Mouse (Mus musculus): ENCODE measurements around the gene Psmf1. TPM values are rescaled to one million over a fixed set of nuclear protein-coding genes. Genes with fewer than 3 reads are reported as not detected.
A peak's percentile ranks its signal among the peaks of the same experiment; 100 is the strongest.

Psmf1 gene
- total RNA-seq (2022): 10 to 100 TPM; 15.4 to 17.7 (median 16.8) TPM

- no peak for DNase-seq (ENCODE audit: low spot score in 2 of 2)
Measured at GRCm38 (mm10) chr2:151743845-151744244, at the start of gene Psmf1. TSS of gene Psmf1 (minus strand) at chr2:151744186.

DNA sequence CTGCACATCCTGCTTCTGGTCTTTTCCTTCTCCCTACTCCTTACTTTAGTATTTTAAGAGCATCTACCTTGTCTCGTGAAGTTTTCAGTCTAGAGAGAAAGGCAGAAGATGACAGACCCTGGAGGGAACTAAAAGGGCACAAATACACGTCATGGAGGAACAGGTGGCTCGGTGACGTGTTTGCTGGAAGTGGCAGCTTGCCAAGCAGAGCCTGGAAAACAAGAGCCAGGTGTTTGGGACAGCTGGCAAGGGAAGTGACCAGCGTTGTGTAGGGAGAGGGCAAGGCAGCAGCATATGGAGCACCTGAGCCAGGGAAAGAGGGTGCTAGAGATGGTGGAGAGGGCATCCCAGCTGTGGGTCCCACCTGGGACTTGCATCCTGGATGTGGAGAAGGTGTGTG, 47.2 kb upstream of the Psmf1 start:
- no peak for DNase-seq (ENCODE audit: low spot score in 2 of 2)

DNA sequence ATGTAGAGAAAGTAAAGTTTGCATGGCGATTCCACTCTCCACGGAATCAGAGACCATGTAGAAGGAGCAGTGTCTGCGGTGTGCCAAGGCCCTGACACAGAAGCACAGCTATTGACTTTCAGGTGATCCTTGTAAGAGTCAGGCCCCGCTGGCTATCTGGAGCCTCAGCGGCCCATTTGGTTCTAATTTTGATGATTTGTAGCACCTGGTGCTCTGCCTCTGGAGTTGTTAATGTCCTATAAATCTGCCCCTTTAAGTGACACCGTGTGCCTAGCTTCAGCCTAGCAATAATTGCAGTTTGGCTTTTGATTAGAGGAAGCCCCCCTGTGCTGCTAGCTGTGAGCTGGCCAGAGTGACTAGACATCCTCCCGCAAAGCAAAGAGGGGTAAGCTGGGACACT, 46.2 kb upstream of the Psmf1 start:
- no peak for DNase-seq (ENCODE audit: low spot score in 2 of 2)

DNA sequence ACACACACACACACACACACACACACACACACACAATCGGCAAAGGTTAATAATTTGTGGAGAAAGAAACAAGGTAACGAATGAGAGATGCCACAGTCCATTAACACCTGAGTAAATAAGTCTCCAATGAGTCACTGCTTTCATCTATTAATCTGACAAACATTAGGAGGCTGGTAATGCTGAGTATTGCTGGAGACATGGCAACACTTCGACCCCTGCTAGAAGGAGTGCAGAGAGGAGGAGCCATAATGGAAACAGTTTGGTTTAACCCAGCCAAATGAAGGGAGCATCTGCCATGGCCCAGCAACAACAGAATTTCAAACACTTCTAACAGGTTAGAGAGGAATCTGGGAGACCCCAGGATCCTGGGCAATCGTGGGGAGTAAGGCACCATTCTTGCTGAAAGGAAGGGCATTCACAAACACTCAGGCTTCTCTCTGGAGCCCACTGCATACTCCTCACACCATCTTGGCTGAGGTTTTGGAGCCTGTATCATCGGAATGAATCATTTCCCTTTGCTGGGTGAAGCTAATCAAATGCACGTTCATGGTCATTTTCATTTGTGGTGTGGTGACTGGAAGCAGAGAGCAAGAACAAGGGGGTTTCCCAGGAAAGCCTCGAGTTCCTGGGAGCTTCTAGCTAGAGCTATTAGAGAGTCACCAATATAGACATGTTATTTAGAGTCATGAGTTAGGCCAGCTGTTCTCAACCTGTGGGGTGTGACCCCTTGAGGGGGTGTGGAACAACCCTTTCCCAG, 44.4 kb upstream of the Psmf1 start:
- DNase-seq (ENCODE audit: low spot score in 2 of 2): no peak

DNA sequence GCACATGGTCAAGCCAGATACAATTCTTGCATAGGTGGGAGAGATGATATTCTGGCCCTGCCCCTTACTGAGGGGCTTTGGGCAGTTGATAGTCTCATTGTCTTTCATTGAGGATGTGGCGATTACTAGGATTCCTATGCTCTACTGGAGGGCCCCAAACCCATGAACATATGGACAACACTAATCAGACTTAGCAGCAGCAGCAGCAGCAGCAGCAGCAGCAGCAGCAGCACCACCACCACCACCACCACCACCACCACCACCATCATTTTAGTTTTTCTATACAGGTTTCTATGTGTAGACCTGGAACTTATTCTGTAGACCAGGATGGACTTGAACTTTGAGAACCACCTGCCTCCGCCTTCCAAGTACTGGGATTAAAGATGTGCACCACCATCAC, 39.5 kb upstream of the Psmf1 start:
- no peak for DNase-seq (ENCODE audit: low spot score in 2 of 2)

- DNase-seq (ENCODE audit: low spot score in 2 of 2): no peak
Measured at GRCm38 (mm10) chr2:151777366-151777765, 33.4 kb upstream of the Psmf1 start.

- DNase-seq (ENCODE audit: low spot score in 2 of 2): no peak
Measured at GRCm38 (mm10) chr2:151773476-151773875, 29.5 kb upstream of the Psmf1 start.

DNA sequence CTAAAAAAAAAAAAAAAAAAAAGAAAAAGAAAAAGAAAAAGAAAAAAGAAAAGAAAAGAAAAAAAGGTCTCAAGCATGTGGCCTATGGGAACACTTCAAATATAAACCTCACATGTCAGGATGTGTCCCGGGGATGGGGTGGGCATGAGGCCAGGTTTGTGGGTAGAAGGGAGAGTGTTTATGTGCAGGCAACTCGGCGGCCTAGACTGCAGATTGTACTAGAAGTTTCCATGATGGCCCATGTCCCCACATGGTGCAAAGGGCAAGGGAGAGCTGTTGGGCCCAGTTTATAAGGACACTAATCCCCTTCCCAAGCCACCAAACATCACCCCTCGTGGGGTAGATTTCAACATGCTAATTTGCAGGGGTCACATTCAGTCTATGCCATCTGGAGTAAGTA, 28.2 kb upstream of the Psmf1 start:
- no peak for DNase-seq (ENCODE audit: low spot score in 2 of 2)

- DNase-seq (ENCODE audit: low spot score in 2 of 2): no peak
Measured at GRCm38 (mm10) chr2:151764557-151764956, 20.6 kb upstream of the Psmf1 start.

DNA sequence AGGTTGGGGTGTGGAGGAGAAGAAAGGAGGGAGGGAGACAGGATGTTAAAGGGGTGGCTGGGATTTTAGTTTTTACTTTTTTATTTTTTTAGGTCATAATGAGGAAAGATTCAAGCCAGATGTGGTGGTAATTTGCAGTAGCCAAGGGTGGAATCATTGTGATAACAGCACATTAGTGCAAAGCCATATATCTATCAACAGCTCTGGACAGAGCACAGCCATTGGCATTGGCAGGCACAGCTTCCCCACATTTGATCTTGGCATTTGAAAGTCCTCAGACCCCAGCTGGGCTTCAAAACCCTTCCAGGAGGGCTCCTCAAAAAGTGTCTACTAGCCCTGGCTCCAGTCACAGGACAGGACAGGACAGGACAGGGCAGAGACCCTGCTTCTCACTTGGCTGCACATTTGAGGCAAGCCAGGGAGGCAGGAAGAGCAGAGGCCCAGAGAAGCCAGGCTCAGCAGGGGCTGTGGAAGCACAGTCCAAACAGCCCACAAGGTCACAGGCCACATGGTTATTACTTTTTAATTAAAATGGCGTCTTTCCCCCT, 14.9 kb upstream of the Psmf1 start:
- no peak for DNase-seq (ENCODE audit: low spot score in 2 of 2)

DNA sequence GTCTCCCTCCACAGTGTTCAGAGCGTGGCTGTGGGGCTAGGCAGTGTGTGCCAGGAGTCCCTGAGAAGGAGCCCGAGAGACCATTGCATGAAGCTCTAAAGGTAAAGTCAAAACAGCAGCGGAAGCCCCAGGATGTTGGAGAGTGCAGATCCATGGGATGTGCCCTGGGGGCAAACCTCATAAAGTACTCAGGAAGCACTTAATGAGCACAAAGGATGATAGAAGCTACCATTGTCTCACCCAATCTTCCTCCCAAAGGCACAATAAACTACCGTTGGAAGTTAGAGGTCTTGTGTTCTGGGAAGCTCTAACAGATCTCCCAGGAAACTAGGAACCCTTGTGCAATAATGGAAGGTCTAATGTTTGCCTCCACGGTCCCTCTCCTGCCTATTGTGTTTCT, 13.5 kb upstream of the Psmf1 start:
- no peak for DNase-seq (ENCODE audit: low spot score in 2 of 2)

GRCm38 (mm10) chr2:151756277-151757061, 12.5 kb upstream of the Psmf1 start:
- no peak for DNase-seq (ENCODE audit: low spot score in 2 of 2)

DNA sequence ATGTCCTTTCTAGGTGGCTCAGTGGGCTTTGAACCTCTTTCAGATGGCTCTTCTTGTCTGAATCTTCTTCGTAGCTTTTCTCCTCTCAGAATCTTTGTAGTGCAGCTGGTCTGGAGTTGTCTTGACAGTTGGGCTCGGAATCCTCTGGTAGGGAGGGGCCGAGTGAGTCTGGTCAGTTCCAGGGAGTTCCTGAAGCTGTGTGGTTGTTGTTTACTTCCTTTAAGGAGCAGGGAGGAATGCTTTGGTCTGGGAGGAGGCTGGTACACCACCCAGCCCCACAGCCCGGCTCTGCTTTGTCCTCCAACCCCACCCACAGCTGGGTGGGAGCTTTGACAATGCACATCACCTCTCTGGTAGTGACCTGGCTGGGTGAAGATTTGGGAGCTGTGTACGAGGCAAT, 7.3 kb upstream of the Psmf1 start:
- no peak for DNase-seq (ENCODE audit: low spot score in 2 of 2)

DNA sequence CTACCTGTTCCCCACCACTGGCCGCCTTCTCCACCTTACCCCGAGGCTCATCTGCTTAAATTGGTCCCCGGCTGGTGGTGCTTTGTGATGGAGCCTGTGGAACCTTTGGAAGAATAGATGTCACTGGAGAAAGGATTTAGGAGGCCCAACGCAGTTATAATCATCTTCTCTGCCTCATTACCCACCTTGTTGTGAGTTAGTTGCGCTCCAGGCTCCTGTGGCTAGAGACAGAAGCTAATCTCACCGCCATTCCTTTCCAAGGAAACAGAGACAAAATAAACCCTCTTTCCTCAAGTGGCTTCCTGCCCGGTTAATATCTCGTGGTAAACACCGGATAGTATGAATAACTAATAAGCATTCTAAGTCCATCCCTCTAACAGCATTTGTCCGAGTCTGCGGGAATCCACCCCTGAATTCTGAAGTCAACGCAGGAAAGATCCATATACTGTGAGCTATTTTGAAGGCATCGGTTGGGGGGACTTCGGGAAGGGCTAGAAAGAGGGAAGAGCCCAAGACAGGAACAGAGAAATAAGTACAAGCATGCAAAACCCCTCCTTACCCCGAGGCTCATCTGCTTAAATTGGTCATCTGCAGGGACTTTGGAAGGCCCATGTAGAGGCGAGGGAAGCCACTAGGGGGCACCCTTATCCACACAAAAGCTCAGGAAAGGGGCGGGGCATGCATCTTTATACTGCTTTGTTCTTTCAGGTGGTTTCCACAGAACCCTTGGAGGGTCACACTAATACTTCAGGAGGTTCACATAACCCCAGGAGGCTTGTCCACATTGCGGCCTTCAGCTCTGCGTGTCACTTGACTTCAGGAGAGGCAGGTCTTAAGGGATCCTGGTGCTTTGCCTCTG, 4.1 kb upstream of the Psmf1 start:
- peak in 1 of 2 experiments; percentile 11 for DNase-seq (ENCODE audit: low spot score in 2 of 2)

- DNase-seq (ENCODE audit: low spot score in 2 of 2): no peak
Measured at GRCm38 (mm10) chr2:151742850-151743679, 921 bp downstream of the Psmf1 start.

DNA sequence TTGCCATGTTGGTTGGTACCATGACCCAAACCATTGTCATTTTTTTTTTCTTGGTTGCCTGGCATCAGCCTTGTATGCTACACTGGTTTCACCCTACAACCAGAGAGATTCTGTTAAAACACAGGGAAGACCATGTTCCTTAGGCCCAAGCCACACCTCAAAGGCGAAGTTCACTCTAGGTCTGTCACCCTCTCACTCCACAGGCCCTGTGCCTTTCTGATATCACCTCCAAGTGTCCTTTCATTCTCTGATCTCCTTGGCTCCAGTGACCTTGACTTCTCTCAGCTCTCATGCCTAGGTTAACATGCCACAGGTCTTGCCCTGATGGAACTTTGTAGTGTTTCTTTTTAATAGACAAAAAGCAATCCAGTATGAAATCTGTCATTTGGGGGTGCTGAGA, 1.9 kb downstream of the Psmf1 start:
- DNase-seq (ENCODE audit: low spot score in 2 of 2): no peak

GRCm38 (mm10) chr2:151740741-151741526, 3.1 kb downstream of the Psmf1 start:
- DNase-seq (ENCODE audit: low spot score in 2 of 2): peak; percentile 71 to 73

GRCm38 (mm10) chr2:151739505-151739904, 4.5 kb downstream of the Psmf1 start:
- no peak for DNase-seq (ENCODE audit: low spot score in 2 of 2)

DNA sequence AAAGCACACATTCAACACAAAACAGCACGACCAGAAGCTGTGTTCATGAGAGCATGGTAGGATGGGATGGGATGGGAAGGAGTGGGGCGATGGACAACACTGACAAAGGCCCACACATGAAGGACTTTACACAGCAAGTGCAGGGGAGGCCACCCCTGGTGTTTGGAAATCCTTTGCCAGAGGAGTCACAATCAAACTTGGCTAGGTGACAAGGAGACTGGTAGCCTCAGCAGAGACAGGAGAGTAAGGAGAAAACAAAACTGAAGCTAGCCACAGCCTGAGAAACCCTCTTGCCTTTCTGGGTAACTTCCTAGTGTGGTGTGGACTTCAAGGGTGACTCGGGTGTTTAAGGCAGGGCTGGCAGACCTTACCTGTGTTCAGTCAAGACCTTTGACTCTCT, 4.9 kb downstream of the Psmf1 start:
- DNase-seq (ENCODE audit: low spot score in 2 of 2): no peak

- no peak for DNase-seq (ENCODE audit: low spot score in 2 of 2)
Measured at GRCm38 (mm10) chr2:151738460-151738859, 5.5 kb downstream of the Psmf1 start.

Measured in gastrocnemius, adult 8-10 months (tissue).